Comparison of ENCODE assay signal across 8 mouse cellular contexts in genomic region chr10:42860159-42860911, GRCm38 (mm10). TPM values are rescaled to one million over a fixed set of nuclear protein-coding genes. Genes with fewer than 3 reads are reported as not detected.
DNase-seq lines count a peak whose midpoint lies in the region; ATAC-seq and TF ChIP-seq lines count a peak whose summit lies in the region.

Gene Scml4 (plus strand): TSS chr10:42860370.

- peak; percentile 65 for DNase-seq in R1 (ENCODE audit: low read depth, low spot score)
- DNase-seq in intestine, embryonic 14.5 days (ENCODE audit: low spot score): peak; percentile 63
- peak; percentile 36 to 52 (median 51) for DNase-seq in liver, embryonic 14.5 days (ENCODE audit: low read depth in 3 of 3, low spot score in 3 of 3)
- DNase-seq in natural killer cell, adult 2 months (ENCODE audit: low spot score in 2 of 2): peak; percentile 85 to 86
- DNase-seq in telencephalon, adult 2 months (ENCODE audit: low read depth, low spot score): peak; percentile 58

- peak within 1 kb of the TSS; percentile 62 for H3K27ac ChIP-seq in forebrain, embryonic 13.5 days
- H3K27ac ChIP-seq in intestine, embryonic 14.5 days (ENCODE audit: low read depth): no peak within 1 kb of the TSS
- no peak within 1 kb of the TSS for H3K27ac ChIP-seq in liver, embryonic 14.5 days

- no peak within 1 kb of the TSS for H3ac ChIP-seq in C2C12 (ENCODE audit: control insufficient read depth, insufficient read length, low read depth)

- H3K36me3 ChIP-seq in C2C12 (ENCODE audit: control insufficient read depth, insufficient read depth): no peaks in the 10 kb centered on the region
- H3K36me3 ChIP-seq in forebrain, embryonic 13.5 days (ENCODE audit: poor library complexity, severe bottlenecking): no peaks in the 10 kb centered on the region
- no peaks in the 10 kb centered on the region for H3K36me3 ChIP-seq in intestine, embryonic 14.5 days (ENCODE audit: control insufficient read depth, insufficient read depth, low read length)
- no peaks in the 10 kb centered on the region for H3K36me3 ChIP-seq in liver, embryonic 14.5 days (replicated peaks; ENCODE audit: control insufficient read depth, insufficient read depth, low read depth)

- peaks cover 63% of the 10 kb centered on the region for H3K4me1 ChIP-seq in forebrain, embryonic 13.5 days
- peaks cover 36% of the 10 kb centered on the region; the same call in 1 of the 2 replicates for H3K4me1 ChIP-seq in intestine, embryonic 14.5 days (replicated peaks; ENCODE audit: control insufficient read depth, insufficient read depth, low read length)
- H3K4me1 ChIP-seq in liver, embryonic 14.5 days (replicated peaks; ENCODE audit: control insufficient read depth in 2 of 2, insufficient read depth in 2 of 2, low read length in 1 of 2): peaks cover 2% of the 10 kb centered on the region in 2 experiments; a peak in 1 of 4 replicates

- H3K9ac ChIP-seq in forebrain, embryonic 13.5 days: peak within 1 kb of the TSS; percentile 58
- H3K9ac ChIP-seq in intestine, embryonic 14.5 days (ENCODE audit: low read length): 0 out of 2 replicates have a peak within 1 kb of the TSS, but pooled peaks have one; percentile 5
- no peak within 1 kb of the TSS for H3K9ac ChIP-seq in liver, embryonic 14.5 days (replicated peaks)

- no peaks in the 10 kb centered on the region for H3K79me3 ChIP-seq in C2C12 (ENCODE audit: low read depth)

- H3K27me3 ChIP-seq in C2C12 (ENCODE audit: control insufficient read depth, insufficient read depth, insufficient read length): no peaks in the 10 kb centered on the region
- peaks cover 23% of the 10 kb centered on the region for H3K27me3 ChIP-seq in forebrain, embryonic 13.5 days
- no peaks in the 10 kb centered on the region for H3K27me3 ChIP-seq in intestine, embryonic 14.5 days (replicated peaks; ENCODE audit: control insufficient read depth, insufficient read depth, low read length)
- no peaks in the 10 kb centered on the region for H3K27me3 ChIP-seq in liver, embryonic 14.5 days (ENCODE audit: control insufficient read depth, insufficient read depth, low read length)

- H3K4me2 ChIP-seq in forebrain, embryonic 13.5 days: peak within 1 kb of the TSS; percentile 60
- H3K4me2 ChIP-seq in intestine, embryonic 14.5 days (ENCODE audit: low read length): peak within 1 kb of the TSS; percentile 33
- H3K4me2 ChIP-seq in liver, embryonic 14.5 days (ENCODE audit: low read depth): peak within 1 kb of the TSS; percentile 37

- H3K4me3 ChIP-seq in C2C12 (ENCODE audit: insufficient read depth, poor library complexity, severe bottlenecking): no peak within 1 kb of the TSS
- H3K4me3 ChIP-seq in forebrain, embryonic 13.5 days: peak within 1 kb of the TSS; percentile 38
- H3K4me3 ChIP-seq in intestine, embryonic 14.5 days (ENCODE audit: low read depth, low read length): no peak within 1 kb of the TSS
- H3K4me3 ChIP-seq in liver, embryonic 14.5 days (ENCODE audit: insufficient read depth in 1 of 2, low read depth in 2 of 2, low read length in 2 of 2): no peak within 1 kb of the TSS

- no peak for TF ChIP-seq EP300 in liver, embryonic 14.5 days (IDR thresholded peaks at IDR 0.05; ENCODE audit: low read depth)

- TF ChIP-seq CTCF in C2C12 (IDR thresholded peaks at IDR 0.05; ENCODE audit: control insufficient read depth, insufficient read depth, insufficient read length): no peak
- TF ChIP-seq CTCF in liver, embryonic 14.5 days (IDR thresholded peaks at IDR 0.05; ENCODE audit: low read depth): 0 out of 2 replicates have a peak, but pooled peaks have one; percentile 1

- H3K9me3 ChIP-seq in forebrain, embryonic 13.5 days (replicated peaks): no peaks in the 10 kb centered on the region; the same call in 1 of the 2 replicates
- H3K9me3 ChIP-seq in intestine, embryonic 14.5 days (ENCODE audit: control insufficient read depth, low read length): no peaks in the 10 kb centered on the region
- no peaks in the 10 kb centered on the region for H3K9me3 ChIP-seq in liver, embryonic 14.5 days (ENCODE audit: control insufficient read depth, low read length)

- peak; percentile 85 for ATAC-seq in forebrain, embryonic 13.5 days
- peak; percentile 48; the same call in 1 of the 2 replicates for ATAC-seq in intestine, embryonic 14.5 days (replicated peaks; ENCODE audit: low FRiP score, low TSS enrichment, low read depth)
- ATAC-seq in liver, embryonic 14.5 days (ENCODE audit: insufficient read depth): no peak
- no peak for ATAC-seq in erythroblast, adult 5-6 weeks (replicated peaks; ENCODE audit: low FRiP score, poor library complexity, severe bottlenecking)

- 18% methylated on average over 17 of the region's 17 CpGs for WGBS in forebrain, embryonic 13.5 days
- 43% methylated on average over 17 of the region's 17 CpGs for WGBS in intestine, embryonic 14.5 days
- WGBS in liver, embryonic 14.5 days (ENCODE audit: insufficient replicate concordance): 29% methylated on average over 17 of the region's 17 CpGs

- H3K79me2 ChIP-seq in C2C12 (ENCODE audit: control insufficient read depth, insufficient read depth): no peaks in the 10 kb centered on the region

TF ChIP-seq in C2C12, 6 proteins besides CTCF, POLR2A, EP300 and RAD21:
- TF ChIP-seq USF1 (IDR thresholded peaks at IDR 0.05; ENCODE audit: low read depth) (no peak), CEBPB (IDR thresholded peaks at IDR 0.05; ENCODE audit: low read depth) (peak; percentile 37), FOSL1 (IDR thresholded peaks at IDR 0.05; ENCODE audit: insufficient read depth, low read length, poor library complexity, severe bottlenecking) (no peak)

RNA-seq across cellular contexts. Expression of gene Scml4, which starts in this region (rescaled TPM):
- polyA plus RNA-seq in C2C12 (2012; fragmentation: generic; extraction: Trizol): 2.3 TPM
- 5.2 and 7.6 TPM in 2 replicates for polyA plus RNA-seq in forebrain, embryonic 13.5 days (2015; fragmentation: Nextera tagmentation; extraction: Ambion mirVana)
- polyA plus RNA-seq in intestine, embryonic 14.5 days (2014; fragmentation: Nextera tagmentation; extraction: Ambion mirVana): 19.4 and 22.3 TPM in 2 replicates
- polyA plus RNA-seq in liver, embryonic 14.5 days (2012; rRNA removed): 0.06 and 0.19 TPM in 2 replicates
- 0.15 and 0.37 TPM in 2 replicates for polyA plus RNA-seq in liver, embryonic 14.5 days (2014; fragmentation: Nextera tagmentation; extraction: Ambion mirVana)
- total RNA-seq in erythroblast, adult 5-6 weeks (2015; ENCODE audit: low replicate concordance): not detected in 2 replicates
- total RNA-seq in erythroblast, adult 5-6 weeks (2017; ENCODE audit: low replicate concordance): 0.28 TPM in 1 of 2 replicates, not detected in the other

Comparison
In these comparisons a context has a peak if more than half of its experiments do, and no peak if none do; other contexts are left out.
1. Peak in DNase-seq and H3K4me2 ChIP-seq in liver, embryonic 14.5 days; RNA of the gene not detected or under 1 TPM.
2. ATAC-seq: peak in forebrain, embryonic 13.5 days (single experiment) and intestine, embryonic 14.5 days (single experiment); none in liver, embryonic 14.5 days (single experiment) and erythroblast, adult 5-6 weeks (single experiment).
3. Peak in every context shown above with its lines, with median percentiles within 50 percentile points of each other: DNase-seq and H3K4me2 ChIP-seq.